Mouse (Mus musculus): ENCODE results near the gene Cpsf4l. TPM values are rescaled to one million over a fixed set of nuclear protein-coding genes. Genes with fewer than 3 reads are reported as not detected.

Cpsf4l gene
- polyA plus RNA-seq, 1 experiment from 2014 or later: not detected

GRCm38 (mm10) chr11:113683627-113683956, 26.2 kb downstream of the Cpsf4l start:
- H3K4me3 ChIP-seq (ENCODE audit: low read depth, low read length): peak overlapping the region; percentile 95
- WGBS: 0% methylated on average over 23 of the region's 38 CpGs
- peaks cover 23% of the 10 kb centered on the region for H3K4me1 ChIP-seq (ENCODE audit: control insufficient read depth, insufficient read depth, low read length)
- ATAC-seq (no peak), DNase-seq (ENCODE audit: low spot score) (no peak)
- no peaks in the 10 kb centered on the region for H3K27me3 ChIP-seq (replicated peaks; ENCODE audit: control insufficient read depth, insufficient read depth, low read length)
- H3K9ac ChIP-seq (ENCODE audit: low read length): peak overlapping the region; percentile 89
- H3K36me3 ChIP-seq (ENCODE audit: control insufficient read depth, insufficient read depth, low read length): peaks cover 6% of the 10 kb centered on the region
- peak overlapping the region; percentile 93 for H3K27ac ChIP-seq (ENCODE audit: low read depth, low read length)
- H3K9me3 ChIP-seq (replicated peaks; ENCODE audit: control insufficient read depth, low read length): no peaks in the 10 kb centered on the region
- H3K4me2 ChIP-seq (ENCODE audit: low read length): peak overlapping the region; percentile 95

GRCm38 (mm10) chr11:113682897-113683626, 26.8 kb downstream of the Cpsf4l start:
- H3K36me3 ChIP-seq (ENCODE audit: control insufficient read depth, insufficient read depth, low read length): peaks cover under 1% of the 10 kb centered on the region
- no peaks in the 10 kb centered on the region for H3K9me3 ChIP-seq (replicated peaks; ENCODE audit: control insufficient read depth, low read length)
- no peaks in the 10 kb centered on the region for H3K27me3 ChIP-seq (replicated peaks; ENCODE audit: control insufficient read depth, insufficient read depth, low read length)
- DNase-seq (ENCODE audit: low spot score) (peak; percentile 29), ATAC-seq (peak; percentile 25)
- H3K4me2 ChIP-seq (ENCODE audit: low read length): peak overlapping the region; percentile 95
- H3K4me3 ChIP-seq (ENCODE audit: low read depth, low read length): peak overlapping the region; percentile 95
- peaks cover 23% of the 10 kb centered on the region for H3K4me1 ChIP-seq (ENCODE audit: control insufficient read depth, insufficient read depth, low read length)
- WGBS: 2% methylated on average over 38 of the region's 38 CpGs
- H3K9ac ChIP-seq (ENCODE audit: low read length): peak overlapping the region; percentile 89
- peak overlapping the region; percentile 93 for H3K27ac ChIP-seq (ENCODE audit: low read depth, low read length)

DNA sequence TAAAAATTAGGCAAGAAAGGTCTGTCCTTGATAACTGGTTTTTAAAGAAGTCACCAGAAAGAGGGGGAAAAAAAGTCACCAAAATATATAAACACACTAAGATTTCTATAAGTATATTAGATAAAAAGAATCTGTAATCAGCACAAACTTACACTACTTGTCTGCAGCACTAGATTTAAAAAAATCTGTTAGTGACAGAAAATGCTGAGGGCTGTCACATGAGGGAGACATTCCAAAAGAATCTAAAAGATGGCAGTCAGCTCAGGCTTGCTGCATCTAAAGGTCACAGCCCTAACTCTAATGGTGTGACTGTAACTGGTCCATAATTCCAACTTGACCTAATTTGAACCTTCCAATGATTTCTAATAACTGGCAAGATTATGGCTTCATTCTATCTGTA, 27.8 kb downstream of the Cpsf4l start:
- H3K9ac ChIP-seq (ENCODE audit: low read length): peak overlapping the region; percentile 89
- peaks cover 21% of the 10 kb centered on the region for H3K4me1 ChIP-seq (ENCODE audit: control insufficient read depth, insufficient read depth, low read length)

DNA sequence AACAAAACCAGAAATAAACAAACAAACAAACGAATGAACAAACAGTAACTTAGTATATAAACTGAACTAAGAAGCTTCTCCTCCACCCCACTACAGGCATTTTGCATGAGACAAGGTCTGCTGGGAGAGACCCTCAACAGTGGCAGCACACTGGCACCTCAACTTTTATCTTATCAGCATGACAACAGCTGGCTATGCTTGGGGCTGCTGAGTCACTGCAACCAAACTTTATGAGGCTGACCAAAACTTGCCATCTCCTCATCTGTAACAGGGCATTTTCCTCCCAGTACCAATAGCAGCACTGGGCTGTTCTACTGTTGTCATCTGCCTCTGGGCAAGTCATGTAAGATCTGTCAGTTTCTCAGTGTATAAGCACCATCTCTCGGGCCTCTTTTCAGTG, 28.9 kb downstream of the Cpsf4l start:
- DNase-seq (ENCODE audit: low spot score) (no peak), ATAC-seq (no peak)
- no peak overlapping the region for H3K27ac ChIP-seq (ENCODE audit: low read depth, low read length)
- 93% methylated on average over 2 of the region's 2 CpGs for WGBS
- H3K36me3 ChIP-seq (ENCODE audit: control insufficient read depth, insufficient read depth, low read length): peaks cover 12% of the 10 kb centered on the region
- no peak overlapping the region for H3K4me3 ChIP-seq (ENCODE audit: low read depth, low read length)
- H3K9me3 ChIP-seq (replicated peaks; ENCODE audit: control insufficient read depth, low read length): no peaks in the 10 kb centered on the region
- H3K4me2 ChIP-seq (ENCODE audit: low read length): no peak overlapping the region
- H3K27me3 ChIP-seq (replicated peaks; ENCODE audit: control insufficient read depth, insufficient read depth, low read length): no peaks in the 10 kb centered on the region
- peaks cover 14% of the 10 kb centered on the region for H3K4me1 ChIP-seq (ENCODE audit: control insufficient read depth, insufficient read depth, low read length)
- no peak overlapping the region for H3K9ac ChIP-seq (ENCODE audit: low read length)

More for the DNA sequence above, 27.8 kb downstream of the Cpsf4l start:
- H3K4me3 ChIP-seq (ENCODE audit: low read depth, low read length): no peak overlapping the region
- H3K36me3 ChIP-seq (ENCODE audit: control insufficient read depth, insufficient read depth, low read length): peaks cover 1% of the 10 kb centered on the region
- H3K27ac ChIP-seq (ENCODE audit: low read depth, low read length): no peak overlapping the region
- H3K9me3 ChIP-seq (replicated peaks; ENCODE audit: control insufficient read depth, low read length): no peaks in the 10 kb centered on the region
- peak overlapping the region; percentile 95 for H3K4me2 ChIP-seq (ENCODE audit: low read length)
- ATAC-seq (no peak), DNase-seq (ENCODE audit: low spot score) (no peak)
- H3K27me3 ChIP-seq (replicated peaks; ENCODE audit: control insufficient read depth, insufficient read depth, low read length): no peaks in the 10 kb centered on the region

- peaks cover 8% of the 10 kb centered on the region for H3K4me1 ChIP-seq (ENCODE audit: control insufficient read depth, insufficient read depth, low read length)
- ATAC-seq: no peak
- H3K27me3 ChIP-seq (replicated peaks; ENCODE audit: control insufficient read depth, insufficient read depth, low read length): no peaks in the 10 kb centered on the region
Measured at GRCm38 (mm10) chr11:113678373-113678772, 31.4 kb downstream of the Cpsf4l start.

DNA sequence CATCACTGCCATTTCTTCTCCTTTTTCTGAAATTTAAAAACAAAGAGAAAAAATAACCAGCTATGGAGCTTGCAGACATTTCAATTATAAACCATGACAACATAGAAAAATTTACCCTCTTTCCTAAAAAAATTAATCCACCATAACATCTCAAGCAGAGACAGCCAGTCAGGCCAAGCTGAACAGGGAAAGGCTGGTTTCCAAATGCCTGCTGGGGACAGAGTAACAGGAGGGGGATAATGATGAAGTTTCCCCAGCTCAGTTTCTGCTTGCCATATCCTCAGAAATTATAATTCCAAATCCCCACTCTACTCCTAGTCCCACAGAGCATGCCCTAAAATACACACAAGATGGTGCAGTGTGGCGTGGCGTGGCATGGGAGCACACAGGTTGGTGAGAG, 32.4 kb downstream of the Cpsf4l start:
- Histone ChIP-seq H3K4me1 (ENCODE audit: control insufficient read depth, insufficient read depth, low read length) (peaks cover 4% of the 10 kb centered on the region), H3K4me2 (ENCODE audit: low read length) (no peak overlapping the region), H3K9ac (ENCODE audit: low read length) (no peak overlapping the region), H3K27me3 (replicated peaks; ENCODE audit: control insufficient read depth, insufficient read depth, low read length) (no peaks in the 10 kb centered on the region), H3K27ac (ENCODE audit: low read depth, low read length) (no peak overlapping the region), H3K36me3 (ENCODE audit: control insufficient read depth, insufficient read depth, low read length) (peaks cover 32% of the 10 kb centered on the region), H3K4me3 (ENCODE audit: low read depth, low read length) (no peak overlapping the region), H3K9me3 (replicated peaks; ENCODE audit: control insufficient read depth, low read length) (no peaks in the 10 kb centered on the region)
- WGBS: 87% methylated on average over 2 of the region's 2 CpGs
- DNase-seq (ENCODE audit: low spot score) (no peak), ATAC-seq (no peak)

More at GRCm38 (mm10) chr11:113678373-113678772, 31.4 kb downstream of the Cpsf4l start:
- DNase-seq (ENCODE audit: low spot score): no peak
- 0 out of 2 replicates have a peak overlapping the region, but pooled peaks have one; percentile 8 for H3K9ac ChIP-seq (ENCODE audit: low read length)
- H3K4me3 ChIP-seq (ENCODE audit: low read depth, low read length): no peak overlapping the region
- no peaks in the 10 kb centered on the region for H3K9me3 ChIP-seq (replicated peaks; ENCODE audit: control insufficient read depth, low read length)
- no peak overlapping the region for H3K4me2 ChIP-seq (ENCODE audit: low read length)
- no peak overlapping the region for H3K27ac ChIP-seq (ENCODE audit: low read depth, low read length)
- peaks cover 27% of the 10 kb centered on the region for H3K36me3 ChIP-seq (ENCODE audit: control insufficient read depth, insufficient read depth, low read length)
- 91% methylated on average over 8 of the region's 8 CpGs for WGBS

DNA sequence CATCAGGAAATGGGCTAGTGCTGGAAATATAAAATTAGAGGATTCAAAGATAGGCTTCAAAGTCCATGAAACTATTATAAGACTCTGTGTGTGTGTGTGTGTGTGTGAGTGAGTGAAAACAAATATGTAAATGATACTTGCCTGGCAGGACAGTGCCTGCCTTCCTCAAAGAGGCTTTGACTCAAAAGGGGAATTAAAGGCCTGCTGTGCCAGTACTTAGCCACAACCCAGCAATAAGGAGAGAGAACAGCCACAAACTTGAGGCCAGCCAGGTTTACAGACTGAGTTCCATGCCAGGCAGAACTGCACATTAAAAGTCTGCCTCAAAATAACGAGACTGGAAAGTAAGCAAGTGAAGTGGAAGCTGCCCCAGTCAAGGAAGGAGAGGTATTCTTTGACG, 33.0 kb downstream of the Cpsf4l start:
- no peaks in the 10 kb centered on the region for H3K9me3 ChIP-seq (replicated peaks; ENCODE audit: control insufficient read depth, low read length)
- ATAC-seq (no peak), DNase-seq (ENCODE audit: low spot score) (no peak)
- H3K4me1 ChIP-seq (ENCODE audit: control insufficient read depth, insufficient read depth, low read length): no peaks in the 10 kb centered on the region
- no peak overlapping the region for H3K27ac ChIP-seq (ENCODE audit: low read depth, low read length)
- 52% methylated on average over 2 of the region's 2 CpGs for WGBS
- H3K36me3 ChIP-seq (ENCODE audit: control insufficient read depth, insufficient read depth, low read length): peaks cover 32% of the 10 kb centered on the region
- H3K4me2 ChIP-seq (ENCODE audit: low read length): no peak overlapping the region
- H3K27me3 ChIP-seq (replicated peaks; ENCODE audit: control insufficient read depth, insufficient read depth, low read length): no peaks in the 10 kb centered on the region
- no peak overlapping the region for H3K4me3 ChIP-seq (ENCODE audit: low read depth, low read length)
- no peak overlapping the region for H3K9ac ChIP-seq (ENCODE audit: low read length)

- 85% methylated on average over 5 of the region's 5 CpGs for WGBS
- no peaks in the 10 kb centered on the region for H3K4me1 ChIP-seq (ENCODE audit: control insufficient read depth, insufficient read depth, low read length)
Measured at GRCm38 (mm10) chr11:113674595-113674994, 35.2 kb downstream of the Cpsf4l start.

GRCm38 (mm10) chr11:113673614-113674013, 36.2 kb downstream of the Cpsf4l start:
- H3K27me3 ChIP-seq (replicated peaks; ENCODE audit: control insufficient read depth, insufficient read depth, low read length): no peaks in the 10 kb centered on the region
- no peak overlapping the region for H3K4me3 ChIP-seq (ENCODE audit: low read depth, low read length)
- 71% methylated on average over 4 of the region's 4 CpGs for WGBS
- H3K4me1 ChIP-seq (ENCODE audit: control insufficient read depth, insufficient read depth, low read length): no peaks in the 10 kb centered on the region
- no peak overlapping the region for H3K4me2 ChIP-seq (ENCODE audit: low read length)
- ATAC-seq: no peak
- peak; percentile 43 for DNase-seq (ENCODE audit: low spot score)
- H3K36me3 ChIP-seq (ENCODE audit: control insufficient read depth, insufficient read depth, low read length): peaks cover 49% of the 10 kb centered on the region
- H3K27ac ChIP-seq (ENCODE audit: low read depth, low read length): 0 out of 2 replicates have a peak overlapping the region, but pooled peaks have one; percentile 1
- no peak overlapping the region for H3K9ac ChIP-seq (ENCODE audit: low read length)
- H3K9me3 ChIP-seq (replicated peaks; ENCODE audit: control insufficient read depth, low read length): no peaks in the 10 kb centered on the region

More at GRCm38 (mm10) chr11:113674595-113674994, 35.2 kb downstream of the Cpsf4l start:
- no peak for ATAC-seq
- Histone ChIP-seq H3K4me2 (ENCODE audit: low read length) (no peak overlapping the region), H3K27ac (ENCODE audit: low read depth, low read length) (no peak overlapping the region), H3K27me3 (replicated peaks; ENCODE audit: control insufficient read depth, insufficient read depth, low read length) (no peaks in the 10 kb centered on the region), H3K9me3 (replicated peaks; ENCODE audit: control insufficient read depth, low read length) (no peaks in the 10 kb centered on the region), H3K9ac (ENCODE audit: low read length) (no peak overlapping the region), H3K36me3 (ENCODE audit: control insufficient read depth, insufficient read depth, low read length) (peaks cover 44% of the 10 kb centered on the region), H3K4me3 (ENCODE audit: low read depth, low read length) (no peak overlapping the region)
- DNase-seq (ENCODE audit: low spot score): no peak

Data from forebrain, embryonic 14.5 days (tissue).